27 mouse cellular contexts compared by ENCODE assay signal in genomic region chr9:42303894-42304293, GRCm38 (mm10).
"Had no signal": no experiment of that assay in that cellular context is flagged by ENCODE, and none has a peak within 500 bp of the region (broad histone marks: within the 10 kb centered on the region; RNA-seq: fewer than 3 reads in every experiment).

No protein-coding gene starts in this region.

- H3K27ac ChIP-seq: heart, adult 2 months; heart, embryonic 13.5 days; heart, embryonic 15.5 days; hindbrain, embryonic 15.5 days; hindbrain, postnatal 0 days; kidney, embryonic 15.5 days; kidney, postnatal 0 days; left cerebral cortex, adult 2 months; limb, embryonic 10.5 days; limb, embryonic 12.5 days; liver, embryonic 13.5 days; liver, embryonic 15.5 days had no signal

- H3K4me1 ChIP-seq: heart, embryonic 15.5 days; hindbrain, embryonic 15.5 days; kidney, embryonic 15.5 days; limb, embryonic 10.5 days; limb, embryonic 12.5 days; liver, embryonic 13.5 days; liver, embryonic 15.5 days had no signal

- H3K9ac ChIP-seq: heart, embryonic 13.5 days; heart, embryonic 15.5 days; hindbrain, embryonic 15.5 days; kidney, embryonic 15.5 days; limb, embryonic 12.5 days; liver, embryonic 13.5 days; liver, embryonic 15.5 days; liver, postnatal 0 days had no signal

- H3K36me3 ChIP-seq: heart, embryonic 13.5 days; heart, embryonic 15.5 days; hindbrain, embryonic 15.5 days; kidney, embryonic 15.5 days; limb, embryonic 10.5 days; limb, embryonic 12.5 days; liver, embryonic 13.5 days; liver, embryonic 15.5 days had no signal

- H3K9me3 ChIP-seq: heart, embryonic 13.5 days; heart, embryonic 15.5 days; hindbrain, embryonic 15.5 days; kidney, embryonic 15.5 days; limb, embryonic 10.5 days; limb, embryonic 12.5 days; liver, embryonic 13.5 days; liver, embryonic 15.5 days had no signal

- H3K4me2 ChIP-seq: heart, embryonic 11.5 days; heart, embryonic 13.5 days; heart, embryonic 15.5 days; hindbrain, embryonic 15.5 days; kidney, embryonic 15.5 days; limb, embryonic 12.5 days; liver, embryonic 11.5 days; liver, embryonic 13.5 days; liver, embryonic 15.5 days had no signal

- H3K27me3 ChIP-seq: heart, embryonic 13.5 days; heart, embryonic 15.5 days; hindbrain, embryonic 15.5 days; kidney, embryonic 15.5 days; limb, embryonic 12.5 days; liver, embryonic 13.5 days; liver, embryonic 15.5 days had no signal

- H3K4me3 ChIP-seq: heart, adult 2 months; heart, embryonic 13.5 days; heart, embryonic 15.5 days; hindbrain, embryonic 15.5 days; kidney, embryonic 15.5 days; left cerebral cortex, adult 2 months; limb, embryonic 10.5 days; limb, embryonic 12.5 days; liver, embryonic 13.5 days; liver, embryonic 15.5 days had no signal

- DNase-seq: gastrocnemius, postnatal 14 days; gastrocnemius, postnatal 36 days; heart, adult 2 months; heart, postnatal 14 days; heart, postnatal 36 days; kidney, adult 11 months; kidney, adult 2 months; kidney, adult 9 months; kidney, postnatal 14 days; kidney, postnatal 36 days; layer of hippocampus, adult 9-11 months; liver; liver, embryonic 13.5 days; liver, postnatal 0 days had no signal

- ATAC-seq: hindbrain, postnatal 0 days; intestine, embryonic 16.5 days; liver, postnatal 0 days had no signal
